Mouse (Mus musculus) ES-Bruce4 (cell line): ENCODE measurements at regions not wholly inside any gene's neighbourhood (a gene's known extent, or its start where the extent isn't known, plus 50 kb on each side); places are given as distances from the start of the nearest gene placed in this dataset.

ENCODE experiments used
- CTCF ChIP-seq: IDR thresholded peaks from one replicate; pipeline ENCODE4 v1.8.1; 2011; ENCODE audit warnings: low read depth, low read length
- EP300 ChIP-seq: IDR thresholded peaks from 2 replicates; pipeline ENCODE4 v1.6.1; 2011; ENCODE audit warnings: low read depth, low read length; ENCODE audit not compliant: insufficient read depth
- POLR2A ChIP-seq: IDR thresholded peaks from one replicate; pipeline ENCODE4 v1.8.1; 2011; ENCODE audit warnings: low read length; ENCODE audit not compliant: insufficient read depth

- TF ChIP-seq POLR2A (no peak), CTCF (no peak), EP300 (no peak)
These were observed 271.4 kb downstream of the 1700009N14Rik start for GRCm38 (mm10) chr4:39721524-39721923.
